Mouse (Mus musculus): ENCODE measurements around the gene Shd. TPM values are rescaled to one million over a fixed set of nuclear protein-coding genes. Genes with fewer than 3 reads are reported as not detected.

Gene Shd
- 0.44 and 0.54 TPM in 2 replicates for polyA plus RNA-seq (2012; rRNA removed)

GRCm38 (mm10) chr17:55969966-55970891 lies at the start of gene Shd:
Gene Shd (plus strand): TSS chr17:55970467.

GRCm38 (mm10) chr17:55949400-55949799 lies 20.9 kb upstream of the Shd start, which contains the start of gene Zfp119b:
Gene Zfp119b (minus strand): TSS chr17:55949500.

GRCm38 (mm10) chr17:55952447-55953027 lies 17.7 kb upstream of the Shd start, which contains the start of gene Ebi3:
Gene Ebi3 (plus strand): TSS chr17:55952640.

GRCm38 (mm10) chr17:55958918-55959728 lies 11.1 kb upstream of the Shd start, which contains the start of gene Yju2:
Gene Yju2 (plus strand): TSS chr17:55959099.

GRCm38 (mm10) chr17:55986030-55986961 lies 16.0 kb downstream of the Shd start, which contains the start of gene Fsd1:
Gene Fsd1 (plus strand): TSS chr17:55986509.

GRCm38 (mm10) chr17:56005415-56006061 lies 35.3 kb downstream of the Shd start, which contains the start of the genes Stap2 and Mpnd:
Gene Stap2 (minus strand): TSS chr17:56005584.
Gene Mpnd (plus strand): TSS chr17:56005711.

Other genes with a start within 250 kb of the Shd start
- gene Adgre4, start 220.5 kb upstream of the Shd start, polyA plus RNA-seq (2012; rRNA removed), result 1.6 and 1.7 TPM in 2 replicates
- 0.96 and 1.3 TPM in 2 replicates for gene Zfp119a, start 91.5 kb upstream of the Shd start, polyA plus RNA-seq (2012; rRNA removed)
- gene Zfp959, start 78.4 kb upstream of the Shd start, polyA plus RNA-seq (2012; rRNA removed), result 2.8 and 3.5 TPM in 2 replicates
- 1.1 and 1.5 TPM in 2 replicates for gene Zfp119b, start 21.0 kb upstream of the Shd start, polyA plus RNA-seq (2012; rRNA removed)
- 9.9 and 13.9 TPM in 2 replicates for gene Ebi3, start 17.8 kb upstream of the Shd start, polyA plus RNA-seq (2012; rRNA removed)
- gene Yju2, start 11.4 kb upstream of the Shd start, polyA plus RNA-seq (2012; rRNA removed), result 4.5 and 5.0 TPM in 2 replicates
- 0.07 and 0.12 TPM in 2 replicates for gene Fsd1, start 16.0 kb downstream of the Shd start, polyA plus RNA-seq (2012; rRNA removed)
- 15.6 and 16.5 TPM in 2 replicates for gene Stap2, start 35.1 kb downstream of the Shd start, polyA plus RNA-seq (2012; rRNA removed)
- gene Mpnd, start 35.2 kb downstream of the Shd start, polyA plus RNA-seq (2012; rRNA removed), result 28.4 and 34.8 TPM in 2 replicates
- gene Sh3gl1, start 66.2 kb downstream of the Shd start, polyA plus RNA-seq (2012; rRNA removed), result 36.6 and 39.4 TPM in 2 replicates
- 6.3 and 6.8 TPM in 2 replicates for gene Chaf1a, start 70.0 kb downstream of the Shd start, polyA plus RNA-seq (2012; rRNA removed)
- 16.2 and 18.5 TPM in 2 replicates for gene Ubxn6, start 104.6 kb downstream of the Shd start, polyA plus RNA-seq (2012; rRNA removed)
- 21.8 and 24.8 TPM in 2 replicates for gene Hdgfl2, start 109.2 kb downstream of the Shd start, polyA plus RNA-seq (2012; rRNA removed)
- 1.8 and 2.7 TPM in 2 replicates for gene Plin4, start 139.3 kb downstream of the Shd start, polyA plus RNA-seq (2012; rRNA removed)
- gene Plin5, start 147.1 kb downstream of the Shd start, polyA plus RNA-seq (2012; rRNA removed), result 30.3 and 41.4 TPM in 2 replicates
- gene Lrg1, start 151.5 kb downstream of the Shd start, polyA plus RNA-seq (2012; rRNA removed), result 27.0 and 30.1 TPM in 2 replicates
- gene Sema6b, start 169.9 kb downstream of the Shd start, polyA plus RNA-seq (2012; rRNA removed), result 3.1 and 4.3 TPM in 2 replicates
- gene Tnfaip8l1, start 192.0 kb downstream of the Shd start, polyA plus RNA-seq (2012; rRNA removed), result 2.3 and 2.7 TPM in 2 replicates
- 55.4 and 56.7 TPM in 2 replicates for gene Mydgf, start 213.5 kb downstream of the Shd start, polyA plus RNA-seq (2012; rRNA removed)
- 16.5 and 19.1 TPM in 2 replicates for gene Dpp9, start 248.4 kb downstream of the Shd start, polyA plus RNA-seq (2012; rRNA removed)